Mouse (Mus musculus) midbrain, postnatal 0 days (tissue): Measurements from ENCODE around the gene L3mbtl1. TPM values are rescaled to one million over a fixed set of nuclear protein-coding genes. Genes with fewer than 3 reads are reported as not detected.

Experiments used
- ATAC-seq: fragments of 200-750 bp; cut with Nextera tagmentation; 2 replicates; pipeline ENCODE4 v1.8.0; 2017; ENCODE audit warnings: moderate number of reproducible peaks, mild to moderate bottlenecking, moderate TSS enrichment, moderate library complexity; ENCODE audit not compliant: low FRiP score
- DNase-seq: peaks from one replicate; pipeline ENCODE4 v3.0.0-alpha.2; 2015; ENCODE audit warnings: low spot score
- H3K27ac ChIP-seq: fragments of 300-500 bp; sonication (generic); 2 replicates; pipeline ENCODE4 v1.5.1; 2014; ENCODE audit warnings: low read depth, mild to moderate bottlenecking, low read length, mixed read lengths
- H3K27me3 ChIP-seq: fragments of 300-500 bp; sonication (generic); 2 replicates; pipeline ENCODE4 v1.6.1; 2014; ENCODE audit warnings: low read length, control low read depth, mixed read lengths; ENCODE audit not compliant: insufficient read depth
- H3K36me3 ChIP-seq: fragments of 300-500 bp; sonication (generic); 2 replicates; pipeline ENCODE4 v1.6.1; 2014; ENCODE audit warnings: low read length, control low read depth, mixed read lengths; ENCODE audit not compliant: insufficient read depth
- H3K4me1 ChIP-seq: fragments of 300-500 bp; sonication (generic); 2 replicates; pipeline ENCODE4 v1.6.1; 2014; ENCODE audit warnings: mild to moderate bottlenecking, control low read depth, antibody characterized with exemption, low read length, mixed read lengths; ENCODE audit not compliant: insufficient read depth
- H3K4me2 ChIP-seq: fragments of 300-500 bp; sonication (generic); 2 replicates; pipeline ENCODE4 v1.6.1; 2014; ENCODE audit warnings: low read depth, mild to moderate bottlenecking, low read length, mixed read lengths; ENCODE audit not compliant: poor library complexity, severe bottlenecking
- H3K4me3 ChIP-seq: fragments of 300-500 bp; sonication (generic); 2 replicates; pipeline ENCODE4 v1.5.1; 2014; ENCODE audit warnings: low read depth, mild to moderate bottlenecking, low read length, moderate library complexity
- H3K9ac ChIP-seq: fragments of 300-500 bp; sonication (generic); replicated peaks from 2 replicates; pipeline ENCODE4 v1.6.1; 2014; ENCODE audit warnings: mild to moderate bottlenecking, low read length, moderate library complexity, mixed read lengths; ENCODE audit not compliant: poor library complexity, severe bottlenecking
- H3K9me3 ChIP-seq: fragments of 300-500 bp; sonication (generic); 2 replicates; pipeline ENCODE4 v1.6.1; 2016; ENCODE audit warnings: low read length, control low read depth
- CTCF ChIP-seq: IDR thresholded peaks from 2 replicates; pipeline ENCODE4 v1.5.1; 2016; ENCODE audit warnings: antibody characterized with exemption, mild to moderate bottlenecking
- WGBS: fragments of 180-500 bp; shearing (Covaris S2); extraction: QIAGEN DNeasy Blood & Tissue Kit; methylation state at CpG from one replicate; pipeline ENCODE4 v1.1.7; 2014; 5-methylcytosine and 5-hydroxymethylcytosine counted together
- polyA plus RNA-seq: library from polyadenylated mRNA; unstranded; fragments of >200 nt; fragmentation: Nextera tagmentation; extraction: Ambion mirVana; gene quantifications from 2 replicates; pipeline ENCODE4 v1.2.1, GENCODE M21; 2015
- total RNA-seq: library from RNA; depleted of rRNA; stranded (reverse); fragments of >200 nt; gene quantifications from 2 replicates; pipeline ENCODE4 v1.2.3, GENCODE M21; 2014; rRNA removed

The L3mbtl1 gene
- total and polyA plus RNA-seq, 2 experiments from 2014 or later, result 11.9 to 16.9 TPM

DNA sequence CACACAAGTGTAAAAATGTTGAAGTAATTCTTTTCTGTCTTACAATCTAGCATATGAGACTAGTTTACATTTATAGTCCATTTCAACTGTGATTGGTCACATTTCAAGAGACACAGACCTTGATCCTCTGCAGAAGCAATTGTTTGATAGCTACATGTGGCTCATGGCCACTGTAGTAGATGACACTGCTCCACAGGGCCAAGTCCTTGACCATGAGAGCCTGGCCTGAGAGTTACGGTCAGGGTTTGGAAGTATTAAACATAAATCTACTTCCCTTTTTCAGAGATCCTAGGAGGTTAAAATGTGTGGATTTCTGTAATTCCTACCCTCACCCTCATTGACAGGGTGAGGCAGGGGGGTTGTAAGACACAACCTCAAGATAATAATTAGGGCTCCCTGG lies 57.8 kb downstream of the L3mbtl1 start:
- H3K27me3 ChIP-seq, result no peaks in the 10 kb centered on the region
- DNase-seq (no peak), ATAC-seq (no peak)
- no peak for TF ChIP-seq CTCF
- no peak overlapping the region for H3K4me2 ChIP-seq
- no peaks in the 10 kb centered on the region for H3K4me1 ChIP-seq
- H3K36me3 ChIP-seq, result no peaks in the 10 kb centered on the region
- no peak overlapping the region for H3K27ac ChIP-seq
- no peaks in the 10 kb centered on the region for H3K9me3 ChIP-seq
- no peak overlapping the region for H3K9ac ChIP-seq
- no peak overlapping the region for H3K4me3 ChIP-seq
- 90% methylated on average over 1 of the region's 1 CpGs for WGBS

GRCm38 (mm10) chr2:163007299-163007698 lies 64.0 kb downstream of the L3mbtl1 start:
- H3K9me3 ChIP-seq, result no peaks in the 10 kb centered on the region
- no peak for ATAC-seq
- no peak for DNase-seq
- no peak for TF ChIP-seq CTCF
- 86% methylated on average over 4 of the region's 4 CpGs for whole genome bisulfite sequencing
- H3K4me2 ChIP-seq, result no peak overlapping the region
- no peak overlapping the region for H3K4me3 ChIP-seq
- no peaks in the 10 kb centered on the region for H3K4me1 ChIP-seq
- H3K27ac ChIP-seq, result no peak overlapping the region
- H3K36me3 ChIP-seq, result no peaks in the 10 kb centered on the region
- no peaks in the 10 kb centered on the region for H3K27me3 ChIP-seq
- H3K9ac ChIP-seq, result no peak overlapping the region

GRCm38 (mm10) chr2:163016916-163017743 lies 73.9 kb downstream of the L3mbtl1 start, which contains the start of gene Ift52:
TSS of gene Ift52 (plus strand) at chr2:163017354.
- Histone ChIP-seq H3K9me3 (no peaks in the 10 kb centered on the region), H3K4me2 (peak within 1 kb of the TSS; percentile 59), H3K4me1 (peaks cover 3% of the 10 kb centered on the region; the same call in 1 of the 2 replicates), H3K27me3 (no peaks in the 10 kb centered on the region), H3K36me3 (no peaks in the 10 kb centered on the region), H3K4me3 (peak within 1 kb of the TSS; percentile 69), H3K27ac (peak within 1 kb of the TSS; percentile 87), H3K9ac (peak within 1 kb of the TSS; percentile 80)
- TF ChIP-seq CTCF, result no peak
- DNase-seq (peak; percentile 94), ATAC-seq (peak; percentile 94)
- under 1% methylated on average over 57 of the region's 57 CpGs for WGBS

Other genes starting within 250 kb of the L3mbtl1 start
- 101 and 138 TPM in 2 replicates for gene Srsf6, start 11.9 kb upstream of the L3mbtl1 start, total RNA-seq
- gene Srsf6, start 11.9 kb upstream of the L3mbtl1 start, polyA plus RNA-seq, result 134 and 135 TPM in 2 replicates
- 0.14 TPM in 1 of 2 replicates, not detected in the other for gene Sgk2, start 43.9 kb downstream of the L3mbtl1 start, total RNA-seq
- not detected in 2 replicates for gene Sgk2, start 43.9 kb downstream of the L3mbtl1 start, polyA plus RNA-seq
- 21.0 and 31.2 TPM in 2 replicates for gene Ift52, start 73.9 kb downstream of the L3mbtl1 start, total RNA-seq
- 29.8 and 32.3 TPM in 2 replicates for gene Ift52, start 73.9 kb downstream of the L3mbtl1 start, polyA plus RNA-seq
- 1.4 and 2.2 TPM in 2 replicates for gene Mybl2, start 111.2 kb downstream of the L3mbtl1 start, total RNA-seq
- 1.2 and 1.8 TPM in 2 replicates for gene Mybl2, start 111.2 kb downstream of the L3mbtl1 start, polyA plus RNA-seq
- not detected in 2 replicates for gene Gtsf1l, start 144.4 kb downstream of the L3mbtl1 start, total RNA-seq
- gene Gtsf1l, start 144.4 kb downstream of the L3mbtl1 start, polyA plus RNA-seq, result not detected in 2 replicates